Mouse (Mus musculus) gastrocnemius, postnatal 4 days (tissue): ENCODE results near the gene Braf. TPM values are rescaled to one million over a fixed set of nuclear protein-coding genes. Genes with fewer than 3 reads are reported as not detected.

Source experiments
- DNase-seq, 2 experiments: peaks; one replicate each; pipeline ENCODE4 v3.0.0; 2021 to 2022; ENCODE audit warnings: low spot score in 2 of 2, mixed read lengths in 2 of 2
- total RNA-seq, 2 experiments: library from RNA; stranded (reverse); gene quantifications; 2 replicates each; pipeline ENCODE4 v1.2.3; 2021

Gene Braf
- total RNA-seq, 2 experiments from 2014 or later: 17.8 to 18.1 TPM

GRCm38 (mm10) chr6:39557723-39558261 lies 167.5 kb downstream of the Braf start, which contains the start of gene Dennd2a:
Dennd2a (minus strand) TSS chr6:39557867.
- DNase-seq: peak; percentile 87 to 89

- peak in 1 of 2 experiments; percentile 58 for DNase-seq
Measured at GRCm38 (mm10) chr6:39556900-39557659, 168.2 kb downstream of the Braf start.

- no peak for DNase-seq
Measured at GRCm38 (mm10) chr6:39555648-39555945, 169.7 kb downstream of the Braf start.

GRCm38 (mm10) chr6:39554888-39555647 lies 170.2 kb downstream of the Braf start:
- DNase-seq: no peak

Other genes starting within 250 kb of the Braf start
- 10 to 100 TPM; 32.5 to 34.9 TPM for gene Dennd2a, start 167.6 kb downstream of the Braf start, total RNA-seq
- 10 to 100 TPM; 15.9 to 18.3 TPM for gene Adck2, start 151.6 kb downstream of the Braf start, total RNA-seq
- gene Gm42420, start 139.7 kb downstream of the Braf start, total RNA-seq: not detected
- gene Ndufb2, start 132.9 kb downstream of the Braf start, total RNA-seq: 100 to 1,000 TPM; 194 to 203 TPM
- gene Mrps33, start 85.5 kb upstream of the Braf start, total RNA-seq: 10 to 100 TPM; 53.4 to 56.0 TPM
- 1 to 10 TPM; 5.8 to 6.0 TPM for gene Tmem178b, start 147.8 kb upstream of the Braf start, total RNA-seq